Mouse (Mus musculus): ENCODE measurements around the gene Atp1b1. TPM values are rescaled to one million over a fixed set of nuclear protein-coding genes. Genes with fewer than 3 reads are reported as not detected.
A peak's percentile ranks its signal among the peaks of the same experiment; 100 is the strongest.

The Atp1b1 gene
- polyA plus RNA-seq, 1 experiment = 1,094 TPM

GRCm38 (mm10) chr1:164461726-164462125 is 3.6 kb upstream of the Atp1b1 start:
- peak overlapping the region; percentile 19; the same call in 1 of the 2 replicates for H3K4me3 ChIP-seq (ENCODE audit: insufficient read depth, low read depth, low read length)
- peaks cover 2% of the 10 kb centered on the region; the same call in 1 of the 2 replicates for H3K36me3 ChIP-seq (ENCODE audit: control insufficient read depth, insufficient read depth, low read length)
- 12% methylated on average over 10 of the region's 10 CpGs for WGBS
- no peaks in the 10 kb centered on the region for H3K27me3 ChIP-seq (replicated peaks; ENCODE audit: control insufficient read depth, insufficient read depth, low read length)
- DNase-seq = peak; percentile 68
- TF ChIP-seq CTCF (conservative IDR thresholded peaks at IDR 0.05; ENCODE audit: insufficient read depth, insufficient read length, low read depth, low read length) (no peak), POLR2A (IDR thresholded peaks at IDR 0.05; ENCODE audit: low read depth, low read length) (no peak)
- H3K27ac ChIP-seq (ENCODE audit: insufficient read depth, low read depth, low read length) = peak overlapping the region; percentile 99
- H3K4me1 ChIP-seq (ENCODE audit: control insufficient read depth, insufficient read depth, low read length) = no peaks in the 10 kb centered on the region; the same call in 1 of the 2 replicates

DNA sequence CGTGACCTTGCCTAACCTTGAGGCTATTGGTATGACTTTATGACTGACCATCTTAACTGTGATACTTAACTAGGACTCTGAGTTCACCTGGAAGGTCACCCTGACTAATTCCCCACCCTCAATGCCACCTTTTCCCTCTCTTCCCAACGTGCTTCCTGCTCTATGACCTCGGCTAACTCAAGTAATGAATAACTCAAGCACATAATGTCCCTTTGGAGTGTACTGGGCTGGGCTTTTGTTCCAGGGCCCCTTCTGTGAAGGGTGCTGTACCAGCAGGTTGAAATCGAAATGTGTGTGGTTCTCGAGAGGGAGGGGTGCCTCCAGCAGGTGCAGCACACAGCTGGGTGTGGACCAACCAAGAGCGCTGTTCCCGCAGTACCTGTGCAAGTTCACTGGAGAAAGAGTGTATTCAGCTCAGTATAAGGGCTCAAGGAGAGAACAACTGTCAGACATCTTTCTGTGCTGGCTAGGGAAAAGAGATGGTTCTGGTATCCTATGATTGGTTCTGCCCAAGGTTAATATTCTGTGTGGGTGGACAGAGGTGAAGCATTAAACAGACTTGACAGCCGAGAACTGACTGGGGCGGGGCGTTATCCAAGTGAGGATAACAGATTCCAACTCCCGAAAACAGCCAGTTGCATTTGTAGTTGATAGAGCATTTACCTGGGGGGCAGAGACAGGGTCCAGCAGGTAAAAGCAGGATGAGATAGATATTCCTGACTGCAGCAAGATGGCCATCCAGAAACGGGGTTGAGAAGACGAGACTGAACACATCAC is 3.0 kb upstream of the Atp1b1 start:
- 24% methylated on average over 13 of the region's 13 CpGs for WGBS
- no peaks in the 10 kb centered on the region; the same call in 1 of the 2 replicates for H3K4me1 ChIP-seq (ENCODE audit: control insufficient read depth, insufficient read depth, low read length)
- TF ChIP-seq CTCF (conservative IDR thresholded peaks at IDR 0.05; ENCODE audit: insufficient read depth, insufficient read length, low read depth, low read length) (no peak), POLR2A (IDR thresholded peaks at IDR 0.05; ENCODE audit: low read depth, low read length) (peak; percentile 50)
- peak overlapping the region; percentile 99 for H3K27ac ChIP-seq (ENCODE audit: insufficient read depth, low read depth, low read length)
- H3K36me3 ChIP-seq (ENCODE audit: control insufficient read depth, insufficient read depth, low read length) = peaks cover 5% of the 10 kb centered on the region; the same call in 1 of the 2 replicates
- H3K27me3 ChIP-seq (replicated peaks; ENCODE audit: control insufficient read depth, insufficient read depth, low read length) = no peaks in the 10 kb centered on the region
- DNase-seq = peak; percentile 95
- peak overlapping the region; percentile 32; the same call in 1 of the 2 replicates for H3K4me3 ChIP-seq (ENCODE audit: insufficient read depth, low read depth, low read length)

DNA sequence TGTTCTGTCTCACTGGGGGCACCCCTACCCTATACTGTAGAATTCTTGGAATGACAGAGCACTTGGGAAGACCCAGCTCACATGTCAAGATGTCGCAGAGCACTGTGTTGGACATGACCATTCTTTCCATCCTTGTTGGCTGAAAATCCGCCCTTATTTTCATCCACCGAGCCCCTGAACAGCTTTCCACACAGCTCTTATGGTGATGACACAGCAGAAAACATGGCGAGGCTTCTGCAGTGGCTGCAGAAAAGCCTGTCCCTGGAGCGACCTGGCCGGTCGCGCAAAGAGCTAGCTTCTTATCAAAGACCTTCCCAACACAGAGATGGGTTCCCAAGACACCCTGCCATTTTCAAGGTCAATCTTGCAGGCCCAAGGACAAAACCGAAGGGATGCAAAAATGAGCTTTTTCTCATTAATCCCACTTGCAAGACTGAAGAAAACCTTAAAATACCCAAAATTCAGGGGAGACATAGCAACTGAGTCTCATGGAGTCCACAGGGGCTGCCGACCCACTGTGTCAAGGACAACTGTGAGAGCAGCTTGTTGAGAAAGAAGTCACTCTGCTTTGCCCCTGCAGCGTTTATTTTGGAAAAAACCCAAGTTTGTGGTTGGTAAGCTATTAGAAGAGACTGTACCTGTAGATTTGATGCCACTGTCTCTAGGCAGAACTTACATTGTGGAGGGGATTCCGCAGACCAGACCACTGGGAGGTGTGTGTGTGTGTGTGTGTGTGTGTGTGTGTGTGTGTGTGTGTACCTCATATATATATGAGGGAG is 1.2 kb upstream of the Atp1b1 start:
- Histone ChIP-seq H3K36me3 (ENCODE audit: control insufficient read depth, insufficient read depth, low read length) (peaks cover 17% of the 10 kb centered on the region), H3K27ac (ENCODE audit: insufficient read depth, low read depth, low read length) (peak overlapping the region; percentile 99), H3K27me3 (replicated peaks; ENCODE audit: control insufficient read depth, insufficient read depth, low read length) (no peaks in the 10 kb centered on the region), H3K4me3 (ENCODE audit: insufficient read depth, low read depth, low read length) (peak overlapping the region; percentile 72), H3K4me1 (ENCODE audit: control insufficient read depth, insufficient read depth, low read length) (no peaks in the 10 kb centered on the region; the same call in 1 of the 2 replicates)
- WGBS = 22% methylated on average over 12 of the region's 12 CpGs
- DNase-seq = peak; percentile 83
- TF ChIP-seq CTCF (conservative IDR thresholded peaks at IDR 0.05; ENCODE audit: insufficient read depth, insufficient read length, low read depth, low read length) (no peak), POLR2A (IDR thresholded peaks at IDR 0.05; ENCODE audit: low read depth, low read length) (no peak)

DNA sequence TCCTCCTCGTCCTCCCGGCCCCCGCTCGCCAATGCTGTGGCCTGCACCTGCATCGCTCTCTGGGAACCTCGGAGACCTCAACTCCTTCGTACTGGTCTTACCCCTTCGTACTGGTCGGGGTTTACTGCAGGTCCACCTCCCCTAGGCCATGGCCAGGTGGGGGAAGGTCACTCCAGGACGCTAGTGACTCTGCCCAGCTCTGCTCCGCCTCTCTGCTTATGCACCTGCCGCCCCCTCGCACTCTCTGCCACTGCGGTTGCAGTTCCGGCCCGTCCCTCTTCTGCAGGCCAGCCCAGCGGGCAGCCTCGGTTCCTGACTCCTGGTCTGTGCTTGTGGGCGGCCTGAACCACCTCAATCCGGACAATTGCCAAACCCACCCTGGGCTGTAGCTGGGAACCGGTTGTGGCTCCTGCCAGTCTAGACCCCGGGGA is 481 bp upstream of the Atp1b1 start:
- peak overlapping the region; percentile 72 for H3K4me3 ChIP-seq (ENCODE audit: insufficient read depth, low read depth, low read length)
- peaks cover 19% of the 10 kb centered on the region for H3K36me3 ChIP-seq (ENCODE audit: control insufficient read depth, insufficient read depth, low read length)
- H3K27ac ChIP-seq (ENCODE audit: insufficient read depth, low read depth, low read length) = peak overlapping the region; percentile 99
- H3K27me3 ChIP-seq (replicated peaks; ENCODE audit: control insufficient read depth, insufficient read depth, low read length) = no peaks in the 10 kb centered on the region
- no peak for TF ChIP-seq CTCF (conservative IDR thresholded peaks at IDR 0.05; ENCODE audit: insufficient read depth, insufficient read length, low read depth, low read length)
- TF ChIP-seq POLR2A (IDR thresholded peaks at IDR 0.05; ENCODE audit: low read depth, low read length) = peak; percentile 92
- peak; percentile 96 for DNase-seq
- 2% methylated on average over 22 of the region's 22 CpGs for WGBS
- no peaks in the 10 kb centered on the region; the same call in 1 of the 2 replicates for H3K4me1 ChIP-seq (ENCODE audit: control insufficient read depth, insufficient read depth, low read length)

- H3K27ac ChIP-seq (ENCODE audit: insufficient read depth, low read depth, low read length) = peak overlapping the region; percentile 99
- no peaks in the 10 kb centered on the region for H3K27me3 ChIP-seq (replicated peaks; ENCODE audit: control insufficient read depth, insufficient read depth, low read length)
- peak overlapping the region; percentile 99 for H3K4me3 ChIP-seq (ENCODE audit: insufficient read depth, low read depth, low read length)
- WGBS = under 1% methylated on average over 66 of the region's 76 CpGs
- peaks cover 2% of the 10 kb centered on the region; the same call in 1 of the 2 replicates for H3K4me1 ChIP-seq (ENCODE audit: control insufficient read depth, insufficient read depth, low read length)
- TF ChIP-seq CTCF (conservative IDR thresholded peaks at IDR 0.05; ENCODE audit: insufficient read depth, insufficient read length, low read depth, low read length) (no peak), POLR2A (IDR thresholded peaks at IDR 0.05; ENCODE audit: low read depth, low read length) (no peak)
- DNase-seq = no peak
- peaks cover 28% of the 10 kb centered on the region for H3K36me3 ChIP-seq (ENCODE audit: control insufficient read depth, insufficient read depth, low read length)
Observed at GRCm38 (mm10) chr1:164457531-164458244, 467 bp downstream of the Atp1b1 start.

DNA sequence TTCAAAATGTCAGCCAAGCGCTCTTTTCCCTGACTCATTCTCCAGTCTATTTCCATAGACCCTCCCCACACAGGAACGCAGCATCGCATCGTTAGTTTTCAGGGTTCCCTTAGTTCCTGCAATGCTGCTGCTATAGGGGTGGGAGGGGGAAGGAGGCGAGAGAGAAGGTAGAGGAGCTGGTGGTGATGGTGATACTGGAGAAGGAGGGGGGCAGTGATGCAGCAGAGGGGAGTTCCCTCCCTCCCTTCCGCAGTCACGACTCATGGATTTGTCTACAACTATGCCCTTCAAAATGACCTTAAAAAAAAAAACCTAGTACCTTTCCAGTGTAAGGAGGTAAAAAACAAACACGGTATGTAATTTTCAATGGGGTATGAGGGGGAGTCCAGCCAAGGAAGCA is 1.4 kb downstream of the Atp1b1 start:
- H3K4me1 ChIP-seq (ENCODE audit: control insufficient read depth, insufficient read depth, low read length) = peaks cover 7% of the 10 kb centered on the region; the same call in 1 of the 2 replicates
- peaks cover 33% of the 10 kb centered on the region for H3K36me3 ChIP-seq (ENCODE audit: control insufficient read depth, insufficient read depth, low read length)
- H3K4me3 ChIP-seq (ENCODE audit: insufficient read depth, low read depth, low read length) = peak overlapping the region; percentile 99
- H3K27ac ChIP-seq (ENCODE audit: insufficient read depth, low read depth, low read length) = peak overlapping the region; percentile 99
- DNase-seq = peak; percentile 37
- peak; percentile 35 for TF ChIP-seq POLR2A (IDR thresholded peaks at IDR 0.05; ENCODE audit: low read depth, low read length)
- no peak for TF ChIP-seq CTCF (conservative IDR thresholded peaks at IDR 0.05; ENCODE audit: insufficient read depth, insufficient read length, low read depth, low read length)
- no peaks in the 10 kb centered on the region for H3K27me3 ChIP-seq (replicated peaks; ENCODE audit: control insufficient read depth, insufficient read depth, low read length)
- 4% methylated on average over 8 of the region's 8 CpGs for WGBS

Measured in kidney, adult 2 months (tissue).